Comparison of ENCODE assay signal across 13 mouse cellular contexts in genomic region chr14:79527704-79528103, GRCm38 (mm10). TPM values are rescaled to one million over a fixed set of nuclear protein-coding genes. Genes with fewer than 3 reads are reported as not detected.
A peak's percentile ranks its signal among the peaks of the same experiment; 100 is the strongest.
DNase-seq lines count a peak whose midpoint lies in the region; ATAC-seq and TF ChIP-seq lines count a peak whose summit lies in the region.
"Had no signal": no experiment of that assay in that cellular context is flagged by ENCODE, and none has a peak within 500 bp of the region (broad histone marks: within the 10 kb centered on the region; RNA-seq: fewer than 3 reads in every experiment).

No protein-coding gene starts in this region.

- H3K9me3 ChIP-seq in liver, embryonic 13.5 days (replicated peaks) = no peaks in the 10 kb centered on the region
- H3K9me3 ChIP-seq in liver, postnatal 0 days (ENCODE audit: low read length) = no peaks in the 10 kb centered on the region
- H3K9me3 ChIP-seq: forebrain, embryonic 15.5 days; heart, embryonic 13.5 days had no signal

- no peak overlapping the region for H3K4me2 ChIP-seq in liver, embryonic 13.5 days
- H3K4me2 ChIP-seq in liver, postnatal 0 days (ENCODE audit: low read depth, low read length) = no peak overlapping the region
- H3K4me2 ChIP-seq: forebrain, embryonic 15.5 days; heart, embryonic 13.5 days had no signal

- no peak for TF ChIP-seq EP300 in liver, postnatal 0 days (IDR thresholded peaks at IDR 0.05; ENCODE audit: low read depth)

- H3K9ac ChIP-seq in liver, embryonic 13.5 days = no peak overlapping the region
- no peak overlapping the region for H3K9ac ChIP-seq in liver, postnatal 0 days (replicated peaks)
- H3K9ac ChIP-seq: forebrain, embryonic 15.5 days; heart, embryonic 13.5 days; liver, embryonic 14.5 days had no signal

- DNase-seq in liver, embryonic 13.5 days = no peak
- no peak for DNase-seq in liver, postnatal 0 days
- DNase-seq in forelimb bud, embryonic 11.5 days (ENCODE audit: low read depth, low spot score) = peak; percentile 43
- DNase-seq in kidney, postnatal 10 days = peak; percentile 52
- DNase-seq in mesoderm, embryonic 11.5 days (ENCODE audit: low read depth, low spot score) = peak; percentile 11
- no peak for DNase-seq in layer of hippocampus, postnatal 10 days (ENCODE audit: low spot score in 2 of 2)
- no peak for DNase-seq in left cerebral cortex, adult 11 months (ENCODE audit: low spot score)
- DNase-seq: cerebellum, adult 8-10 months had no signal

- no peak for TF ChIP-seq CTCF in liver, postnatal 0 days (IDR thresholded peaks at IDR 0.05; ENCODE audit: low read depth)

- peak overlapping the region; percentile 21; the same call in 1 of the 2 replicates for H3K27ac ChIP-seq in liver, embryonic 13.5 days
- H3K27ac ChIP-seq in liver, postnatal 0 days (ENCODE audit: low read depth) = no peak overlapping the region
- H3K27ac ChIP-seq: forebrain, embryonic 15.5 days; heart, embryonic 13.5 days; liver, embryonic 14.5 days had no signal

- H3K4me3 ChIP-seq in liver, embryonic 13.5 days (replicated peaks) = no peak overlapping the region
- no peak overlapping the region for H3K4me3 ChIP-seq in liver, postnatal 0 days (ENCODE audit: low read depth, low read length)
- H3K4me3 ChIP-seq: forebrain, embryonic 15.5 days; heart, embryonic 13.5 days had no signal

- ATAC-seq in liver, embryonic 13.5 days (ENCODE audit: low read depth) = no peak
- no peak for ATAC-seq in liver, postnatal 0 days
- no peak for ATAC-seq in inflammation-experienced regulatory T-cells, adult 6 months
- ATAC-seq: forebrain, embryonic 15.5 days; Patski had no signal

- peaks cover 76% of the 10 kb centered on the region for H3K4me1 ChIP-seq in liver, embryonic 13.5 days (replicated peaks)
- peaks cover 31% of the 10 kb centered on the region for H3K4me1 ChIP-seq in liver, postnatal 0 days (ENCODE audit: insufficient read depth)
- H3K4me1 ChIP-seq: forebrain, embryonic 15.5 days had no signal

- no peaks in the 10 kb centered on the region for H3K27me3 ChIP-seq in liver, embryonic 13.5 days
- no peaks in the 10 kb centered on the region for H3K27me3 ChIP-seq in liver, postnatal 0 days (ENCODE audit: insufficient read depth, low read length)
- H3K27me3 ChIP-seq: forebrain, embryonic 15.5 days; heart, embryonic 13.5 days; Patski had no signal

- no peaks in the 10 kb centered on the region; the same call in 1 of the 2 replicates for H3K36me3 ChIP-seq in liver, embryonic 13.5 days
- H3K36me3 ChIP-seq in liver, postnatal 0 days (replicated peaks; ENCODE audit: insufficient read depth, low read length) = peaks cover 16% of the 10 kb centered on the region
- H3K36me3 ChIP-seq: forebrain, embryonic 15.5 days; heart, embryonic 13.5 days had no signal

- WGBS in liver, embryonic 13.5 days (ENCODE audit: insufficient replicate concordance) = 76% methylated on average over 6 of the region's 6 CpGs
- WGBS in liver, postnatal 0 days (ENCODE audit: insufficient replicate concordance) = 65% methylated on average over 6 of the region's 6 CpGs

RNA-seq across cellular contexts. Expression of gene Wbp4, which starts 46.4 kb away (rescaled TPM):
- polyA plus RNA-seq in liver, embryonic 13.5 days (2015; fragmentation: Nextera tagmentation; extraction: Ambion mirVana) = 17.6 and 20.6 TPM in 2 replicates
- 15.1 and 16.2 TPM in 2 replicates for polyA plus RNA-seq in liver, postnatal 0 days (2015; fragmentation: Nextera tagmentation; extraction: Ambion mirVana)
- 10 to 100 TPM; 49.7 to 51.2 TPM for total RNA-seq in layer of hippocampus, postnatal 10 days (2021)
- 10 to 100 TPM; 28.3 to 31.3 (median 30.8) TPM for polyA plus RNA-seq in inflammation-experienced regulatory T-cells, adult 6 months (2017; shearing (Covaris generic))

RNA-seq across cellular contexts. Expression of gene Elf1, which starts 46.7 kb away (rescaled TPM):
- 11.9 and 13.8 TPM in 2 replicates for polyA plus RNA-seq in liver, embryonic 13.5 days (2015; fragmentation: Nextera tagmentation; extraction: Ambion mirVana)
- 9.0 and 11.0 TPM in 2 replicates for polyA plus RNA-seq in liver, postnatal 0 days (2015; fragmentation: Nextera tagmentation; extraction: Ambion mirVana)
- total RNA-seq in layer of hippocampus, postnatal 10 days (2021) = 1 to 10 TPM; 6.0 to 6.1 TPM
- 100 to 1,000 TPM; 128 to 177 (median 141) TPM for polyA plus RNA-seq in inflammation-experienced regulatory T-cells, adult 6 months (2017; shearing (Covaris generic))

RNA-seq across cellular contexts. Expression of gene Sugt1, which starts 59.8 kb away (rescaled TPM):
- 53.6 and 62.6 TPM in 2 replicates for polyA plus RNA-seq in liver, embryonic 13.5 days (2015; fragmentation: Nextera tagmentation; extraction: Ambion mirVana)
- polyA plus RNA-seq in liver, postnatal 0 days (2015; fragmentation: Nextera tagmentation; extraction: Ambion mirVana) = 33.2 and 33.5 TPM in 2 replicates
- 10 to 100 TPM; 89.6 to 95.4 TPM for total RNA-seq in layer of hippocampus, postnatal 10 days (2021)
- 100 to 1,000 TPM; 131 to 226 (median 153) TPM for polyA plus RNA-seq in inflammation-experienced regulatory T-cells, adult 6 months (2017; shearing (Covaris generic))

Comparison
In these comparisons a context has a peak if more than half of its experiments do, and no peak if none do; other contexts are left out.
1. DNase-seq: peak in forelimb bud, embryonic 11.5 days (single experiment), kidney, postnatal 10 days (single experiment) and mesoderm, embryonic 11.5 days (single experiment); none in liver, embryonic 13.5 days (single experiment), liver, postnatal 0 days (single experiment), layer of hippocampus, postnatal 10 days (0 of 2) and left cerebral cortex, adult 11 months (single experiment).